Mouse (Mus musculus) CD8-positive naive resting alpha-beta T cell, adult 2 months (primary cell): ENCODE measurements around the gene Prim2.
"Not testable (repeated sequence)": the region's sequence is repeated elsewhere in the genome, so short reads cannot be mapped to it uniquely, and the experiment has no call there.

Experiments used
- DNase-seq, 2 experiments: peaks; one replicate each; pipeline ENCODE4 v3.0.0; 2022; ENCODE audit warnings: low read depth in 2 of 2, low spot score in 2 of 2

Gene Prim2

DNA sequence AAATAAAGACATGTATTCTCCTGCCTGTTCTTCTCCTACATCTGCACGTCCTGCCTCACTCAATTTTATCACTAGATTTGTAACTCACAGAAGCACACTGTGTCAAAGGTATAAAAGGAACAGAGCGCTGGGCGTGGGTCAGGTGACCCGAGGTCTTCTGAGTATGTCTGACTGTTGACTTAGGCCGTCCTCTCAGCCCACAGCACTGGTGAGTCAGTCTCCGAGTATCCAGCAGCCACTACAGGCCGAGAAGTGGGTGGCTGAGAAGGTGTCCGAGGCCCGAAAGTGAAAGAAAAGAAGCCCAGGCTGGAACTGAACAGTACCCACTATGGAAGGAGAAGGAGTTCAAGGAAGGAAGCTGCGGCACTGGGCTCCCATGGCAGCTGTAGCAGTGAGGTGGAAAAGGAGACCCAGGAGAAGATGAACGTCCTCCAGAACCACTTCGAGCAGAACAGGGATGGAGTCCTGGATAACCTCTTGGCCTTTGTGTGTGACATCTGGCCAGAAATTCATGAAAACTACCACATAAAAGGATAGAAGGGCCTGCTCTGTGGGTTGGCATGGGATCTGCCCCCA is 11.9 kb downstream of the Prim2 start:
- no peak for DNase-seq

DNA sequence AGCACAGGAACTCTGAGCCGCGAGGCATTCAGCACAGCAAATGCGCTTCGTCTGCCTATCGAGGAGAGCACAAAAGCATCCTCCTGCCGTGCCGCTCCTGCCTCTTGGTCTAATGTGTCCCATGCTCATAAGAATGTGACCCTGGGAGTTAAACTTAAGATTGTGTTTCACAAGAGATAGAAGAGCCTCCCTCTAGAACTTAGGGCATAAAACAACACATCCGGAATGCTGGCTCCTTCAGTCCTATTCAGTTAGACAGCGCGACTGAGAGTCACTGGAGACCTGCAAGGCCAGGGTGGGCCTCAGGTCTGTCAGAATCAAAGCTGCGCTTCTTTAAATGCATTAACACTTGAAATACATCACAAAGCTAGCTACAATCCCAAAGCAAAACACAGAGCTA is 18.7 kb downstream of the Prim2 start:
- no peak for DNase-seq

DNA sequence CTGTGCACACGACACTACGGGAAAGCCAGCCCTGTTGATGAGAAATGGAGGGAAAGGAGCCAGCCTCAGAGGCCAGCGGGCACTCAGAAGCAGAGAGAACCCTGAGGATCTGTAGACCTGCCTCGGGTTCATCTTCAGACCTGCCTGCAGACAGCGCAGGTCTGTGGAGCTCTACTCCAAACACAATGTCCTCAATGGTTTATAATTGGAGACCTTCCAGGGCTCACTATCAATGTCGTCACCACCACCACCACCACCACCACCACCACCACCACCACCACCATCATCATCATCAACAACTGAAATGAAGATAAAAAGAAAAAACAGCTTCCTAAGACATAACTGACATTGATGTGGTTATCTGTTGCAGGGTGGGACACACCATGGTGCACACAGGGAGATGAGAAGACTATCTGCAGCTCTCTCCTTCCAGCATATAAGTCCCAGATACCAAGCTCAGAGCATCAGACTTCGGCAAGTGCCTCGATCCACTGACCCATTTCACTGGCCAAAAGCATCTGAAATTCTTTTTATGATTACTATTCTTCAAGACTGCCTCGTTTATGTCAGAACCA is 20.0 kb downstream of the Prim2 start:
- no peak for DNase-seq

DNA sequence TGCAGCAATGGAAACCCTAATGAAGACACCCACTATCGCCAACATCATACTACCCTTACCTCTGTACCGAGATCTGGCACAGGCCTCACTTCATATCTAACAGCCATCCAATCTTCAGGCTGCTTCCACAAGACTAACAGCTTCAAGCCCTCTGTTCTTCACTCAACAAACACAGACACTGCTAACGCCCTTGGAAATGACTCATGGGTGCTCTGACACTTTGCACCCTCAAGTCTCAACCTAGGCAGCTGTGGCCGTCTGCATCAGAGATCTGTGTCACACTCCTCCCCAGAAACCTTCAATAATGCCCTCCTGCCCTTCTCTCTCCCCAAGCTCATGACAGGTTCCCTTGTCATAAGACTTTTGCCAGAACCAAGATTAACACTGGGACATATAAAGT is 20.6 kb downstream of the Prim2 start:
- DNase-seq: no peak

DNA sequence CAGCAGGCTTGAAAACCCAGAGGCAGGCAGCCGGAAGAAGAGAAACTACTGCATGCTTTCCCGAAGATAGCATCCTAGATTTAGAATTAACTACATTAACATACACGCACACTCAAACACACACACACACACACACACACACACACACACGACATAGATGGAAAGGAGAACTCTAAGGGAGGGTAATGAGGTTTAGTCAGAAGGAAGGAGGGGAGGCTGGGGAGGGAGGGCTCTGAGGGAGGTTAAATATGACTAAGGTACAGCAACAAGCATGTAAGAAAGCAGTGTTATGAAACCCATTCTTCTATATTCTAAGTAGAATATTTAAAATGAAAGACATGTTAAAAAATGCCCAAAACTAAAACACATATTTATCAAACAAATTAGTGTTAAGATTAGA is 21.9 kb downstream of the Prim2 start:
- no peak for DNase-seq

DNA sequence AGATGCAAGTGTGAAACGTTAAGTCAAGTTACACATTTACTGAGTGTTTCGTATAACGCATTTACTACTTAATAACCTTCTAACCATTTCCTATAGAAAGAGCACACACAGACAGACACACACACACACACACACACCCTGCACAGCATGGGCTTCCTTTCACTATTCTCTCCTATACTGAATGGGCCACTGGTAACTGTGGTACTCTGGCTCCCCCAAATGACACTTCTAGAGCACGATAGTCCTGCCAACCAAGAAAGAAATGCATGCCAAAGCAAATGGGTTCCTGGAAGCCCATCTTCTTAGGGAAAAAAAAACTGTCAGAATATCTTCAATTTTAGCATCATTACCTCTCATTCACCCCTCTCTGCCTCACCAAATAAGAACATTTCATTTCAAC is 22.4 kb downstream of the Prim2 start:
- DNase-seq: no peak

DNA sequence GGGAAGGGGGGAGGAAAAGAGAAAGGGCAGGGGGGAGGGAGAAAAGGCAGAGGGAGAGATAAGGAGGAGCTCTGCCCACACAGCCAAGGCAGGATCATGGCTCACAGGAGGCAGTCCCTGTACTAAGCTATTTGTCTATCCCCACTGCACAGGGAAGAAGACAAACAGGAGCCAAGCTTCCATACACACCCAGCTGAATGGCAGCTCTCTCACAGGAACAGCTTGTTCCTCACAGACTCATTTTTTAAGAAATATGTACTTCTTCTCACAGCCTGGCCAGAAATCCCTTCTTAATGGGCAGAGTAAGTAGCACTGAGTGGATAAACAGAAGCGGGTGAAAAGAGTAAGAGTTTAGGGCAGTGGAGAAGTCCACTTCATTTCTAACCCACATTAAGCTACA is 23.9 kb downstream of the Prim2 start:
- no peak for DNase-seq

DNA sequence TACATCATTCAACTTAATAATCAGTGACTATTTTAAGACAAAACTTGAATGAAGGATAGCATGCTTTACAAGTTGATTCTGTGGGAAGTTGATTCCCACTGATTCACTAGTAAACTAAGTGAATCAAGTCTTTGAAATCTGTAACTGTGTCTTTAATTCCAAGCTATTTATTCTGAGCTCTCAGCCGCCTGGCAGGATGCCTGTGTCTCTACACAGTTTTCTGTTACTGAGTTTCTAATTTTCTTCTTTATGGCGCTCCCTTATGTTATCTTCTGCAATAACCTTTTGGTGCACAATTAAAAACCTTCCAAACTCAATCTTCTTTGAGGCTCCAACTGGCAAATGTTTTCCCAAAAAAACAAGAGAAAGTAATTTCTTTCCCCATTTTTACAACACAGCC is 28.5 kb downstream of the Prim2 start:
- no peak for DNase-seq

DNA sequence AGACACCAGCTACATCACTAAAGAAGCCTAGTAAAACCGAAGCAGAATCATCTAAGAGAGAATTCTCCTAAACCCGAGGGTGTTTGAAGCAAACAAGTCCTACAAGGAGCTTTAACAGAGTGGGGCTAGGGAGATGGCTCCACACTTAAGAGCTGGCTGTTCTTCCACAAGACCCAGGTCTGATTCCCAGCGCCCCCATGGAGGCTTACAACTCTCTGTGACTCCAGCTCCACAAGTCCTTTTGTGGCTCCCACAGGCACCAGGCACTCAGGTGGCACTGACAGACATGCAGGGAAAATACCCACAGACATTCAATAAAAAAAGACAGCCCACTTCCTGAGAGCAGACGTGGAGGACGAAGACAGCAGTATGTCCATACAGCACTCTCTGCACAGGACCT is 29.5 kb downstream of the Prim2 start:
- no peak for DNase-seq

DNA sequence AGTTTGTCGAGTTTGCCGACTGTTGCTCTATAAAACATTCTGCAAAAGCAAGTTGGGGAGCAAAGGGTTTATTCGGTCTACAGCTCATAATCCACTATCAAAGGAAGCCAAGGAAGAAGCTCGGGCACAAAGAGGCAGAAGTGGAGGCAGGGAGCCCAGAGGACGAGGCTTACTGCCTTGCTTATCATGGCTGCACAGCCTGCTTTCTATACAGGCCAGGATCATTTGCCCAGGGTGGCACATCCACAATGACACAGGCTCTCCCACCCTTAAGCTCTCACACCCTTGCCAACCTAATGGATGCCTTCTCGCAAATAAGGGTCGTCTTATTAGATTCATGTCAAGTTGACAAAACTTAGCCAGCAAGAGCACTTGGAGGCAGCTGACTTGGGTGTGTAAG is 30.4 kb downstream of the Prim2 start:
- DNase-seq: no peak

DNA sequence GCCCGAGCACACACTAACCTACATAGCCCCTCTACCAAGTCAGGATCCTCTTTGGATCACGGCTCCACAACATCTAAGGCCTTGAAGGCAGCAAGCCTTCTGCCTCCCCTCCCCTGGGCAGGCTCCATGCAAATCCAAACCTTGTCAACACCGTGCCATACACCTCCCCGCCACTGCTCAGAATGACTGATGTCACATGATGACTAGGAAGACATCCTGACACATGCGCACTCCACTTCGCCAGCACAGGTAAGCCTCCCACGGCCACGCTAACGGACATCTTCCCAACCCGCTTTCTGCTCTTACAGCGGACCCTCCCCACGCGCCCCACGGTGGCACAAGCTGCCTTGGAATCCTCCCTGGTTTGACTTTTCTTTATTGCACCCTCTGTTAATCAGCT is 31.8 kb downstream of the Prim2 start:
- no peak for DNase-seq

DNA sequence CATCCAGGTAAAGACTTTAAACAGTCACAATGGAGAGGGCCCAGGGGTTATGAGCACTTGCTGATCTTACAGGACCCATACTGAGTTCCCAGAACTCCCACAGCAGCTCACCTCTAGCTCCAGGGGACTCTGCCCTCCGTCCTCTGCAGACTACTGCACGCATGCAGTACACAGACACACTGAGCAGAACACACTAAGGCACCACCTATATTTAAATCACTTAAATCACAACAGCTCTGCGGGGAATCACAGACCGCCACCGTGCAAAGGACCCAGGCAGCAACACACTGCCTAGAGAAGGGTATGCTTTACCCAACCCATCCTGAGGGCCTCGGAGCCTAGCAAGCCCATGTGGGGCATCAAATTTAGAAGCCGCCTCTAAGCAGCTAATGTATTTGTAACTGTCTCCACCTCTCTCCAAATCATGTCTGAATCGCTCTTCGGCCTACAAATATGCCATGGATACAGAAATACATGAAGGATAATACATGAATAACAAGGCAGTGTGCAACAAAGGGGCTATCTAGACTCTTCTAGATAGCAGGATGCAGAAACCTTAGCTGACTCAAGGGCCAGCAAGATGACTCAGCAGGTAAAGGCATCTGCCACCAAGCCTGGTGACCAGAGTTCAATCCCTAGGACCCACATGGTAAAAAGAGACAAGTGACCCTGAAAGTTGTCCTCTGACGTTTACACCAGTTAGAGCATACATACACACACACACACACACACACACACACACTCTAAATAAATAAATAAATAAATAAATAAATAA is 33.0 kb downstream of the Prim2 start:
- DNase-seq: no peak

DNA sequence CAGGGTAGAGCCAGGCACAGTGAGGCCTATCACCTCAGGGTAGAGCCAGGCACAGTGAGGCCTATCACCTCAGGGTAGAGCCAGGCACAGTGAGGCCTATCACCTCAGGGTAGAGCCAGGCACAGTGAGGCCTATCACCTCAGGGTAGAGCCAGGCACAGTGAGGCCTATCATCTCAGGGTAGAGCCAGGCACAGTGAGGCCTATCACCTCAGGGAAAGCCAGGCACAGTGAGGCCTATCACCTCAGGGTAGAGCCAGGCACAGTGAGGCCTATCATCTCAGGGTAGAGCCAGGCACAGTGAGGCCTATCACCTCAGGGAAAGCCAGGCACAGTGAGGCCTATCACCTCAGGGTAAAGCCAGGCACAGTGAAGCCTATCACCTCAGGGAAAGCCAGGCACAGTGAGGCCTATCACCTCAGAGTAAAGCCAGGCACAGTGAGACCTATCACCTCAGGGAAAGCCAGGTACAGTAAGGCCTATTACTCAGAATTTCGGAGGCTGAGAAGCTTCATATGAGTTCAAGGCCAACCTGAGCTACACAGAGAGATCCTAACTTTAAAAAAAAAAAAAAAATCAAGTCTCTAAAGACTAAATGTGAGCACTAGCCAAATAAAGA is 38.5 kb downstream of the Prim2 start:
- DNase-seq: not testable (repeated sequence)

DNA sequence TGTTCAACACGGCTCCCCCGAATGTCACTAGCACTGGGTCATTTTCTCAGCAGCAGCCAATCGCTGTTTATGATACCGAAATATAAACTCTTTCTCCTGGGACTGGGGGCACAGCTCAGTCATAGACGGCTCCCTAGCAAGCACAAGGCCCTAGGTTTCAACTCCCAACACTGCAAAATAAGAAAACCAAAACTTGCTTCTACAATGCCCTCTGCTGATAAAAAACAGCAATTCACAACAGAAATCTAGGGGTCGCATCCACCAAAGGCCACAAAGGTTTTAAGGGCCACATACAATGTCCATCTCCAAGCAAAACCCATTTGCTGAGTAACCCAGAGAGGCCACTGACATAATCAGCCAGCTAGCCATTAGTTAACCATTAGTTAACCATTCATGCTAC is 41.8 kb downstream of the Prim2 start:
- no peak for DNase-seq

DNA sequence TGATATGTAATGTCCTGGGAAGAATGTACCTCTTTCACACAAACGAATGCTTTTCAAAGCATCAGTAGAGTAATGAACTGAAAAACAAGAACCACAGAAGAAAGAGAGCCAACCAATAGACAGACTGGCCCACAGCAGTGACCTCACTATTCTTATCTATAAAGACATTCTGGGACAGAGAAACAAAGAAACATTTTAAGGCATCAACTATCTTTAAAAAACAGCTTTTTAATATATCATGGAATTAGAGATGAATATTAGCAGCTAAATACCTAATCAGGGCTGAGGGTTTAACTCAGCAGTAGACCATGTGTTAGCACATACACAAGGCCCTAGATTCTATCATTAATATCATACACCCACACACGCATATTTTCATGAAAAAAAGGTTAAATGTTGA is 42.5 kb downstream of the Prim2 start:
- DNase-seq: no peak

DNA sequence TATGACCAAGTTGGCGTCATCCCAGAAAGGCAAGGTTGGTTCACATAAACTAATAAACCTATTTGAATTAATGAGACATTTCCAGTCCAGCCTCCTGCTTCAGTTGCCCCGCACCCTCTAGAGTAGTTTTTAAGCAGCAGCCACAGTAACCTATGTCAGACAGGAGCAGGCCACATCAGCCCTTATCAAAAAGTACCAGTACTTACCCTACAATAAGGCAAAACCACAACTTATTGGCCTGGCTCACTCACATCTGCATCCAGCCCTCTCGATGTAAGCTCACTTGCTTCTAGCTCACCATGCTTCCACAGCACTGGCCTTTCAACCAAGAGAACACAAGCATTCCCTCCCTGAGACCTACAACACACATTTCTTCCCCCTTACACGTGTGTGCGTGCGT is 44.7 kb downstream of the Prim2 start:
- DNase-seq: no peak

DNA sequence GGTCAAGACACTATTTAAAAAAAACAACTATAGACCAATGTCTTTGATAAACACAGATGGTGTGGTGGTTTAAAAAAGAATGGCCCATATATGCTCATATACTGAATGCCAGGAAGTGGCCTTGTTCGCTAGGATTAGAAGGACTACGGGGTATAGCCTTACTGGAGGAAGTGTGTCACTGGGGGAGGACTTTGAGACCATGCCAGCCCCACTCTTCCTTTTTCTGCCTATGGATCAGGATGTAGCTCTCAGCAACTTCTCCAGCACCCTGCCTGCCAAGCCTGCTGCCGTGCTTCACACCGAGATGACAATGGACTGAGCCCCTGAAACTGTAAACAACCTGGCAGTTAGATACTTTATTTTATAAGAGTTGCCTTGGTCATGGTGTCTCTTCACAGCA is 45.2 kb downstream of the Prim2 start:
- DNase-seq: no peak

DNA sequence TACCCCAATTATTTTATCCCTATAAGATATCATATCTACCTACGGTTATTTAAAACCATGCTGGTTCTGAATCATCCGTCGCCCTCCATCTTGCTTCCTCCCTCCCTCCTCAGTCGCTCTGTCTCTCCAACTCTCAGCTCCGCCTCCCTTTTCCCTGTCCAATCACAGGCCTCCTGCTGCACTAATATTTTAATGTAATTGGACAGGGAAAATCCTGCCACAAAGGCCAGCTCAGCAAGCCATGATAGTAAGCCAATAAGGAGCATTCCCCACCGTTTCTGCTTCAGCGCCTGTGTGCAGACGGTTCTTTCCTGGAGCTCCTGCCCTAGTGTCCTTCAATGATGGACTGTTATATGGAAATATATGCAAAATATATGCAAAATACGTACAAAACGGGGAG is 47.8 kb downstream of the Prim2 start:
- DNase-seq: no peak

DNA sequence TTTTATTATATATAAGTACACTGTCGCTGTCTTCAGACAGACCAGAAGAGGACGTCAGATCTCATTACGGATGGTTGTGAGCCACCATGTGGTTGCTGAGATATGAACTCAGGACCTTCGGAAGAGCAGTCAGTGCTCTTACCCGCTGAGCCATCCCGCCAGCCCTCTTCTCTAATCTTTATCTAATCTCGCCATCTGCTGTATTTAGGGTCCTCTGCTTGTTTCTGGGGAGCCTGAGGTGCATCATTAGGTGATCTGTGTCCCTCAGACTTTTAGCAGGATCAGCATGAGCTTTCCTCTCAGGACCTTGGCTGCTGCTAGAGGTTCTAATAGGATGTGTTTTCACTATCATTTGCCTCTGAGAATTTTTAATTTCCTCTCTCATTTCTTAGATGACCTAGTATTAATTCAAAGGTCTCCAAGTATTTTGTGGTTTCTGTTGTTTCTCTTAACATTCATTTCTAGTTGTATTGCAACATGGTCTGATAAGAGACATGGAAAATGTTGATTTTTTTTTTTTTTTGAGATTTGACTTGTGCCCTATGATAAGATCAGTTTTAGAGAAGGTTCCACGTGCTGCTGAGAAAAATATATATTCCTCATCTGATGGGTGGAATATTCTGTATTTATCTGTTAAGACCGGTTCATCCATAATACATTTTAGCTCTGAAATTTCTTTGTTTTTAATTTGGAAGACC is 49.4 kb downstream of the Prim2 start:
- DNase-seq: no peak

DNA sequence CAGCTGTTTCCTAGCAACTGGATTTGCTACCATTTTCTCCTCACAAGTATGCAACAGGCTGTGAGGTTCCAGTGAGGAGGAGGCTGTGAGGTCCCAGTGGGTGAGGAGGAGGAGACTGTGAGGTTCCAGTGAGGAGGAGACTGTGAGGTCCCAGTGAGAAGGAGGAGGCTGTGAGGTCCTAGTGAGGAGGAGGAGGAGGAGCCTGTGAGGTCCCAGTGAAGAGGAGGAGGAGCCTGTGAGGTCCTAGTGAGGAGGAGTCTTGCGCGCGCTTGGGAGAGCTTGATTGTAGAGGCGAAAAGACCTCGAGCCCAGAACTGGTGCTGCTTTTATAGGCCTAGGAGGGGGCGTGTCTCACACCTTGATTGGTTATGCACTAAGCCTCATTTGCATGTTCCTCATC is 53.0 kb downstream of the Prim2 start:
- DNase-seq: not testable (repeated sequence)

DNA sequence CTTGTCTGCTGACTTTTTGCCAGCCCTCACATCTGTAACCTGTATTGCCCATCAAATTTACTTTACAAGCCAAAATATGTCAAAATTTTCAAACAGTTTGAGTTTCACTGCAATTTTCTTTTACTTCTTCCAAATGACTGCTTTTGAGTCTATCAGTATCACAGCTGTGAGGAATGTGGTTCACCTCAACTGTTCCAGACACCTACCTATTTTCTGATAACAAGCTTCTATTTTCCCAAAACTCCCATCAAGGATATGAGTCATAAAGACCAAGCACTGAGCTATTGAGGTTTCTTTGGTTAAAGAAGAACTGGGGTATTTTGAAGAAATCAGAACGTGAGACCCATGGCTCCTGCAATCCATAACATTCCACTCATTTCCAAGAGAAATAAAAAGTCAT is 57.5 kb downstream of the Prim2 start:
- DNase-seq: no peak
